Mouse (Mus musculus) left cerebral cortex, adult 18-20 months (tissue): ENCODE measurements around the gene H2al1f. TPM values are rescaled to one million over a fixed set of nuclear protein-coding genes. Genes with fewer than 3 reads are reported as not detected.
"Not testable (repeated sequence)": the region's sequence is repeated elsewhere in the genome, so short reads cannot be mapped to it uniquely, and the experiment has no call there.

Experiments used
- DNase-seq, 2 experiments: peaks; one replicate each; pipeline ENCODE4 v3.0.0; 2021 to 2022; ENCODE audit warnings: low spot score in 2 of 2, mixed read lengths in 1 of 2
- long read RNA-seq, 2 experiments: library from polyadenylated mRNA; stranded (forward); transcript quantifications; one replicate each; pipeline ENCODE4 v2.0.0; 2021
- total RNA-seq, 2 experiments: library from RNA; stranded (reverse); gene quantifications; 2 replicates each; pipeline ENCODE4 v1.2.3; 2021

H2al1f gene
- total RNA-seq: not detected
- long read RNA-seq, experiment 1: 0 reads
- long read RNA-seq, experiment 2: 0 reads

DNA sequence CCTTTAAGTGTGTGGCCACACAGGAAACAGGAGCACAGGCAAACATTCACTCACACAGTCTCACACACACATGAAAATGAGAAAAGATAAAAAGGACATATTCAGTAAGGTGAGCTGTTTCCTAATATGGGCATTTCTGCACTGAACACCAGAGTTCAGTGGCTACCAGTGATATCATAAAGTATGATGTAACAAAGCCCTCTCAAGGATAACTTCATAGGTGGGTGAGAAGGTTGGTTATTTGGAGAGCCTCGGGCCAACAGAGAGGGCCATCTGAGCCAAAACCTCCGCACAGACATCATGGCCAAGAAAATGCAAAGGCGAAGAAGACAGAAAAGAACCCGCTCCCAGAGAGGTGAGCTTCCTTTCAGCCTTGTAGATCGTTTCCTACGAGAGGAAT, at the start of gene H2al1f:
TSS of gene H2al1f (plus strand) at position 301 of the 400 bp plus-strand sequence.
- not testable (repeated sequence) for DNase-seq

- no peak for DNase-seq
These were observed 47.2 kb upstream of the H2al1f start for GRCm38 (mm10) chrX:11267791-11268190.

DNA sequence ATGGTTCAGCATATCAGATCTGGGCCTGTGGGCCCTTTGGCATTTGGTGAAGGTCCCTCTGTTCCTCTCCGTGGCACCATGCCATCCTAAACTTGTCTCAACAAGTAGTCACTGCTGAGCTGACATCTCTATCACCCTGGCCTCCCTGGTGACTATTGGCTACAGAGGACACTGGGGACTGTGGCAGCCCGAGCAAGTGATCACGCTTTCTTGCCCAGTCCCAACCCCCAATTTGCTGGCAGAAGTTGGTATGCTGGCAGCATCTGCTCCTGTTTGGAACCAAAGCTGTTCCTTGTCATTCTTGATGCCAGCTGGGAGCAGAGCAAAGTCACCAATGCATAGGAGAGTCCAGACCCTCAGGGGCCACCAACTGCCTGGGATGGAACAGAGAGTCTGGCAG, 45.9 kb upstream of the H2al1f start:
- no peak for DNase-seq

DNA sequence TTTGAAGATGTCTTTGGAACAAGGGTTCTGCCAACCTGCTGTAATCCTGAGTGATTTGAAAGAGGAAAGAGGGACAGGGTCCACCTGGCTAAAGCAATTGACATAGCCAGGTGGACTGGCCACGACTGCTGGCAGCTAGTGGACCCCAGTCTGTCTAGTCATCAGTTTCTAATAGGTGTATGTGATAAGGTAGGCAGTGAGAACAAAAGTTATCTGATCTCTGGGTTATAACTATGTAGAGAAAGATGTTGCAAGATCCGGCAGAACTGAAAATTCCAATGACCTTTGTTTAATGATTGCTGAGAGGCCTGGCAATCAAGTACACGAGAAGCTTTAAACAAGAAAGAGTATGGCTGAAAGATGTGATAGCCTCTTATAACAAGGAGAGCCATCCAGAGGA, 41.8 kb upstream of the H2al1f start:
- DNase-seq: no peak

GRCm38 (mm10) chrX:11277083-11277482, 37.9 kb upstream of the H2al1f start:
- DNase-seq: no peak

- no peak for DNase-seq
These were observed 34.2 kb upstream of the H2al1f start for GRCm38 (mm10) chrX:11280741-11281140.

- no peak for DNase-seq
These were observed 26.6 kb upstream of the H2al1f start for GRCm38 (mm10) chrX:11288306-11288882.

- DNase-seq: no peak
These were observed 25.7 kb upstream of the H2al1f start for GRCm38 (mm10) chrX:11289244-11289643.

- DNase-seq: not testable (repeated sequence)
These were observed 16.0 kb upstream of the H2al1f start, which contains the start of gene H2al1a for GRCm38 (mm10) chrX:11298957-11299356. H2al1a (plus strand) TSS chrX:11299257.

- not testable (repeated sequence) for DNase-seq
These were observed 12.8 kb upstream of the H2al1f start, which contains the start of gene H2al1b for GRCm38 (mm10) chrX:11302132-11302531. H2al1b (plus strand) TSS chrX:11302432.

DNA sequence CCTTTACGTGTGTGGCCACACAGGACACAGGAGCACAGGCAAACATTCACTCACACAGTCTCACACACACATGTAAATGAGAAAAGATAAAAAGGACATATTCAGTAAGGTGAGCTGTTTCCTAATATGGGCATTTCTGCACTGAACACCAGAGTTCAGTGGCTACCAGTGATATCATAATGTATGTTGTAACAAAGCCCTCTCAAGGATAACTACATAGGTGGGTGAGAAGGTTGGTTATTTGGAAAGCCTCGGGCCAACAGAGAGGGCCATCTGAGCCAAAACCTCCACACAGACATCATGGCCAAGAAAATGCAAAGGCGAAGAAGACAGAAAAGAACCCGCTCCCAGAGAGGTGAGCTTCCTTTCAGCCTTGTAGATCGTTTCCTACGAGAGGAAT, 9.6 kb upstream of the H2al1f start, which contains the start of gene H2al1c:
TSS of gene H2al1c (plus strand) at position 301 of the 400 bp plus-strand sequence.
- DNase-seq: not testable (repeated sequence)

DNA sequence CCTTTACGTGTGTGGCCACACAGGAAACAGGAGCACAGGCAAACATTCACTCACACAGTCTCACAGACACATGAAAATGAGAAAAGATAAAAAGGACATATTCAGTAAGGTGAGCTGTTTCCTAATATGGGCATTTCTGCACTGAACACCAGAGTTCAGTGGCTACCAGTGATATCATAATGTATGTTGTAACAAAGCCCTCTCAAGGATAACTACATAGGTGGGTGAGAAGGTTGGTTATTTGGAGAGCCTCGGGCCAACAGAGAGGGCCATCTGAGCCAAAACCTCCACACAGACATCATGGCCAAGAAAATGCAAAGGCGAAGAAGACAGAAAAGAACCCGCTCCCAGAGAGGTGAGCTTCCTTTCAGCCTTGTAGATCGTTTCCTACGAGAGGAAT, 6.4 kb upstream of the H2al1f start, which contains the start of gene H2al1d:
TSS of gene H2al1d (plus strand) at position 301 of the 400 bp plus-strand sequence.
- not testable (repeated sequence) for DNase-seq

DNA sequence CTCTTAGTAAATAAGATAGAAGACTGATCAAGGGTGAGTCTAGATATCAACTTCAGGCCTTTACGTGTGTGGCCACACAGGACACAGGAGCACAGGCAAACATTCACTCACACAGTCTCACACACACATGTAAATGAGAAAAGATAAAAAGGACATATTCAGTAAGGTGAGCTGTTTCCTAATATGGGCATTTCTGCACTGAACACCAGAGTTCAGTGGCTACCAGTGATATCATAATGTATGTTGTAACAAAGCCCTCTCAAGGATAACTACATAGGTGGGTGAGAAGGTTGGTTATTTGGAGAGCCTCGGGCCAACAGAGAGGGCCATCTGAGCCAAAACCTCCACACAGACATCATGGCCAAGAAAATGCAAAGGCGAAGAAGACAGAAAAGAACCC, 3.3 kb upstream of the H2al1f start, which contains the start of gene H2al1e:
TSS of gene H2al1e (plus strand) at position 301 of the 400 bp plus-strand sequence.
- DNase-seq: not testable (repeated sequence)

DNA sequence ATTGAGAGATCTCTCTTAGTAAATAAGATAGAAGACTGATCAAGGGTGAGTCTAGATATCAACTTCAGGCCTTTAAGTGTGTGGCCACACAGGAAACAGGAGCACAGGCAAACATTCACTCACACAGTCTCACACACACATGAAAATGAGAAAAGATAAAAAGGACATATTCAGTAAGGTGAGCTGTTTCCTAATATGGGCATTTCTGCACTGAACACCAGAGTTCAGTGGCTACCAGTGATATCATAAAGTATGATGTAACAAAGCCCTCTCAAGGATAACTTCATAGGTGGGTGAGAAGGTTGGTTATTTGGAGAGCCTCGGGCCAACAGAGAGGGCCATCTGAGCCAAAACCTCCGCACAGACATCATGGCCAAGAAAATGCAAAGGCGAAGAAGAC, 3.0 kb downstream of the H2al1f start, which contains the start of gene H2al1g:
TSS of gene H2al1g (plus strand) at position 301 of the 400 bp plus-strand sequence.
- DNase-seq: not testable (repeated sequence)

GRCm38 (mm10) chrX:11321192-11321591, 6.2 kb downstream of the H2al1f start, which contains the start of gene H2al1h:
H2al1h (plus strand) TSS chrX:11321492.
- not testable (repeated sequence) for DNase-seq

GRCm38 (mm10) chrX:11324359-11324758, 9.4 kb downstream of the H2al1f start, which contains the start of gene H2al1i:
H2al1i (plus strand) TSS chrX:11324659.
- DNase-seq: not testable (repeated sequence)

- not testable (repeated sequence) for DNase-seq
These were observed 12.6 kb downstream of the H2al1f start, which contains the start of gene H2al1j for GRCm38 (mm10) chrX:11327522-11327921. H2al1j (plus strand) TSS chrX:11327822.

DNA sequence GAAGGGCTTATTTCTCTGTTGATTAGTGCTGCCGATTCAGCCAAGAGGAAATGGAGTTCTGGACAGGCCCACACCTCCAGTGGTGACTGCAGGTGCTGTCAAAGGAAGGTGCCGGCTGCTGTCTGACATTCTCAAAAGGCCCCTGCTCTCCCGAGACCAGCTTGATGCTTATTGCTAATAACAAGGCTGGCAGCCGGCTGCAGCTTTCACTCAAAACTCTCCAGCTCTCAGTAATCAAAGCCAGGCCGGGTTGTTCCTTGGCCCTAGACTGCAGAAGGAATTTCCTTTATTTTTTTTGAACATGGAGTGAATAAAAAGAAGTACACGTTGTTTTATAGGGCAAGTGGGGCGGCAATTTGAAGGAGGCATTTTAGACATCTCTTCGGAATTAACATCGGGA, 30.8 kb downstream of the H2al1f start:
- DNase-seq: no peak

GRCm38 (mm10) chrX:11346756-11347155, 31.8 kb downstream of the H2al1f start:
- DNase-seq: no peak

DNA sequence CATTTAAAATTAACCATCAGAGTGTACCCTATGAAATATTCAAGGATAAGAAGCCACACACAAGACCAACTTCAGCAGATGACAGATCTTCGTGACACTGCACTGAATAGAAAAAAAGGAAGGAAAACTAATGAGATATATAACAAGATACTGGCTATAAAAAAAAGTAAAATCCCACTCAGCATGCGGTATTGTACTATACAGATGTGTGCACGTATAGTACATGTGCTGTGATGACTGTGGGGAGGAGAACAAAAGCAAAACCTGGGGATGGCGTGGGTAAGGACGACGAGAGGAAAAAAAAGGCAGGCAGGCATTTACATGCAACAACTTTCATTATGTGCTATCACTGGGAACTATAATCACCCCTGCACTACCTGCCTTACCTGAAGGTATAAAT, 45.9 kb downstream of the H2al1f start:
- no peak for DNase-seq

DNA sequence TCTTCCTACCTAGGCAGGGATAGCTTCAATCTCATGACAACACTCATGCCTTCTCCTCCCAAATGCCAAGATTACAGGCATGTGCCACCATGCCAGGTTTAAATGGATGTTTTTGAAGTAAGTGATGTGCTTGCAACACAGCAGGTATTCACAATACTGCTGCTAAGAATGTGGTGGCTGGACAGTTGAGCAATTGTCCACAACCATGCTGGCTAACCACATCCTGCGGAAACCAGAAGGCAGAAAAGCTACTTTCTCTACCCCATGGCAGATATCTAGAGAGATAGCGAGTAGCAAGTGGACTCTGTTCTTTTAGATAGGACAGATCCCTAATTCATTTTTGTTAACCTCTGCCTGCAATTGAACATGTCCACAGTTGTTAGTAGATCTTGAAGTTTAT, 46.3 kb downstream of the H2al1f start:
- DNase-seq: no peak

GRCm38 (mm10) chrX:11363890-11364289, 48.9 kb downstream of the H2al1f start:
- DNase-seq: no peak
